Mouse (Mus musculus): ENCODE data around the gene Apoa1. TPM values are rescaled to one million over a fixed set of nuclear protein-coding genes. Genes with fewer than 3 reads are reported as not detected.

The Apoa1 gene
- under 1 TPM; 0.33 to 0.94 TPM for total RNA-seq (2021)
- long read RNA-seq, result 0 reads

DNA sequence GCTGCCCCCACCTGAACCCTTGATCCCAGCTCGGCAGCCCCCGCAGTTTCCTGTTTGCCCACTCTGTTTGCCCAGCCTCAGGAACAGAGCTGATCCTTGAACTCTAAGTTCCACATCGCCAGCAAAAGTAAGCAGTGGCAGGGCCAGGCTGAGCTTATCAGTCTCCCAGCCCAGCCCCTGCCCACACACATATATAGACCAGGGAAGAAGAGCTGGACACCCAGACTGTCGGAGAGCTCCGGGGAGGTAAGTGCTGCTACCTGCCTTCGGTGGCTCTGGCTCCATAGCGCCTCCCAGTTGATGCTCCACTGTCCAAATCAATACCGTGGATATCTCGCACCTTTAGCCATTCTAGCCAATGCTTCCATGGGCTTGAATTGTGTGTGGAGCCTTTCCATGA lies at the start of gene Apoa1:
Gene Apoa1, plus strand, starts transcription at position 90 of the 400 bp plus-strand sequence.
- no peak for DNase-seq (ENCODE audit: low spot score in 2 of 2)

DNA sequence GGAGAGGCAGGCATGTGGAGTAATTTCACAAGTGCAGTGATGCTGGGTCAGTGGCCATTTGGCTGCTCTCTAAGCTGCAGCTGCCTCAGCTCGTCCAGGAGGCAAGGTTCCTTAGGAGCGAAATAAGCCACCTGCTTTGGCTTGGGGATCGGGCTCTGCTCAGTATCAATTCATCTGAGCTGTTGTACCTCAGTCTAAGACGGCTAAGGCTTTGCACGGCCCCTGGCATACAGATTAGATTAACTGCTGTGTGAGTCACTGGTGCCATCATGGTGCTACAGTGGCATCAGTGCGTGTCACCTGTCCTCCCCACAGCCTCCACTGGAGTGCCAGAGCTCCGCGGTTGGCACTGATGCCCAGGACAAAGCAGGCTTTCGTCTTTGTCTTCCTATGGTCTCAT lies 49.8 kb upstream of the Apoa1 start:
- DNase-seq (ENCODE audit: low spot score in 2 of 2), result no peak

DNA sequence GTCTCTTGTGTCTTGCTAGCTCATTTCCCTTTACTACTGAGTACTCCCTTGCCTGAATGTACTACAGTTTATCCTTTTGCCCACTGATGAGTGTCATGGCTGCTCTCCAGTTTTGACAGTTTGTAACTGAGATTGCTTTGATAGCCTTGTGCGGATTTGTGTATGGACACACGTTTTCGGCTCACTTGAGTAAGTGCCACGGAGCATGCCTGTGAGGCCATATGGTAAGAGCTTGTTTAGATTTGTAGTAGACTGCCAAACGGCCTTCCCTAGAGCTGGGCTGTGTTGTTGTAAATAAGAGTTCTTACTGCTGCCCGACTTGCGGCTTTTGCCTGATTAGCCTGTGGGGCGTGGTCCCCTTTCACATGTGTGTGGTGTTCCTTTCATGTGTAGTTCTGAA lies 47.1 kb upstream of the Apoa1 start:
- no peak for DNase-seq (ENCODE audit: low spot score in 2 of 2)

DNA sequence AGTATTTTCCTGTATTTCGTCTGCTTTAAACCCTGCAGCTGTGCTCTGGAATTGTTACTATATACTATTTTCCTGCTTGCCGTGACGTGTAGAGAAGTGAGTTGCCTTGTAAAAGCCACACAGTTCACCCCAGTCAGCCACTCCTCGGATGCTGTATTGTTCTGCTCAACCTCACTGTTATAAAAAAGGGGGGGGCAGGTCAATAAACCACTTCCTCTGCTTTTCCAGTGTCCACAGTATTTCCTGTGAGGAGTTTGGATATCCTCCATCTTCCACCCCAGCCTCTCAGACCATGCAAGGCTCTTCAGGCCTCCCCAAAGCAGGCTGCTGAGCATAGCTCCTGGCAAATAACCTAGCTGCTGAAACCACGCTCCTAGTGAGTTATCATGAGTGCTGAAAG lies 43.8 kb upstream of the Apoa1 start:
- DNase-seq (ENCODE audit: low spot score in 2 of 2), result no peak

DNA sequence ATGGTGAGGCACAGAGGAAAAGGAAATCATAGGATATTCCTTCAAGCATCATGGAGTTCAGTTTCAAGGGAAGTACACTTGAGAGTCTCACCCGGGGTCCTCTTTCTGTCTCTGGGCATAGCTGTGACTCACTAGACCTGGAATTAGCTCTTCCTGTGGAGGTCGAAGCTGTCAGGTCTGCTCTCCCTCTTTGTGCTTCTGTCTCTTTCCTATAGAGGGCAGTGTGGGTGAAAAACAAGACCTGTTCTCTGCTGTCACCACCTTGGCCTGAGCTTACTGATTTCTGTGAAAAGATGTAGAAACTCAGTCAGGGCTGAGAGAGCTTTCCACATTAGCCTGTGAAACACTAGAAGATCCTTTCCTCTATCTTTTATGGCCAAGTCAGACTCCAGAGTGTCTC lies 43.2 kb upstream of the Apoa1 start:
- no peak for DNase-seq (ENCODE audit: low spot score in 2 of 2)

DNA sequence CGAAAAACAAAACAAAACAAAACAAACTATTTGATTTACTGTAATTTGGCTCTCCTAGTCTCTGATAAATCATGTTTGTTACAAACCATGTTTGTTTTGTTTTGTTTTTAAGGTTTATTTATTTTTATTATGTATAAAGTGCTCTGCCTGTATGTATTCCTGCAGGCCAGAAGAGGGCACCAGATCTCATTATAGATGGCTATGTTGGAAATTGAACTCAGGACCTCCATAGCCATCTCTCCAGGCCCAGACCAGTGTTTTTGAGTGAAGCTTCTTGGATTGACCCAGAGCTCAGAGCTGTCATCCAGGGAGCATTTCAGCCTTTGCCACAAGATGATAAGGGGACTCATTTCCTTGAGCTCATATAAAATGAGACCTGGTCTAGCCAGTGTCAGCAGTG lies 42.0 kb upstream of the Apoa1 start:
- no peak for DNase-seq (ENCODE audit: low spot score in 2 of 2)

DNA sequence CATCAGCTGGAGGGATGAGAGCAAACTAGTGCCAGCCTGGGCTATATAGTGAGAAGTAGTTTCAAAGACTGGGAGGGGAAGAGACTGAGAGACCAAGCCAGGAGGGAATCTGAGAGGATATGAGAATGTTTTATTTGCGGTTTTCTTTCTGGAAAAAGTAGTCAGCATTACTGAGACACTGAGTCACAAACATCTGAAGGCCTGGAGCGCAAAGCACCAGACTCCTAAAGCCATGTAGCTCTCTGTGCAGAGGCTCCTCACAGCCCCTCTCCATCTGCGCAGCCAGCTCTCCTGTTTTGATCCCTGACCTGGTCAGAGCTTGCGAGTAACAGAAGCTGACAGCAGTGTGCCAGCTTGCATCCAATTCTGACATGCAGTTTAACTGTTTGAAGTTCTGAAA lies 40.0 kb upstream of the Apoa1 start:
- DNase-seq (ENCODE audit: low spot score in 2 of 2), result no peak

DNA sequence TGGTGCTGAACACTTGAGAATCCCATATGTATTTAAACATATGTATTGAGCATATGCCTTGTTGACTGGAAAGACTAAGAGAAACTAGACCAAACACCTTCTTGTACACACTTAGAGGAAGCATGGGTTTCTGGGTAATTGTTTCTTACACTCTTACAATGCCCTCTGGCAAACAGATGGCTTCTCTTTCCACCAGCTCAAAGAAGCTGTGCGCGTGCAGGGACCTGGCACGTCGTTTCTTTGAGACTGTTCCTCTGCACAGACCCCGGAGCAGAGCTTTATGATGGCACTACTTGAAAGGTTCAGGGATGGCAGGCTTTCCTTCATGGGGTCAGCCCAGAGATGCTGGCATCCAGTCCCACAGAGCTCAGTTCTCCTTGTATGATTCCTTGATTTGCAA lies 39.4 kb upstream of the Apoa1 start:
- no peak for DNase-seq (ENCODE audit: low spot score in 2 of 2)

DNA sequence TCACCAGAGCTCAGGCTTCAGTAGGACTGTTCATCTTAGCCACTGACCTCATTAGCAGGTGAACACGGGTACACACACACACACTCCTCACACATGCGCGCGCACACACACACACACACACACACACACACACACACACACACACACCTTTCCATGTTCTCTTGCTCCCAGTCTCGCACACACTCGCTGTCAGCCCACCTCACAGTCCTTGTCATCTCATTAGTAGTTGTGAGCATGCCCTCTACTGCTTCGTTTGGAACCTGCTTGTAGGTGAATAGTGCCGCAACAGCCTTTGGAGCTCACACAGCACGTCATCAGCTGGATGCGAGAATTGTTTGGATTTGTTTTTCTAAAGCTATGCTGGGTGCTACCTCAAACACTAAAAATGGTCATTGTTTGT lies 39.0 kb upstream of the Apoa1 start:
- DNase-seq (ENCODE audit: low spot score in 2 of 2), result no peak

DNA sequence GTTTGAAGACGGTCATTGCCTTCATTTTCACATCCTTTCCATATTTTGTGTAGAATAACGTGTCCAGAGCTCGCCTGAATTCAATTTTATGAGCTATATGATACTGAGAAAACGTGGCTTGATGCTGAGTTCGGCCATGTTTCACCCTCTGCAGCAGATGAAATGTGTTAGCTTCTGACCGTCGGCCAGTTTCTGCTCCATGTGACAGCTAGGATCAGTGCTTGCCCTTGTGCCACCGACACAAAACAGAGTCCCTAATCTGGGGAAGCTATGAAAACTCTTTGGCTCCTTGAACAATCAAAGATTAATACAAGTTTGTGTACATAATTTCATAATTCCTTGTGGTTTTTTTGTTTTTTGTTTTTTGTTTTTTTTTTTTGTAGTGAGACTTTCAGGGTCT lies 37.1 kb upstream of the Apoa1 start:
- DNase-seq (ENCODE audit: low spot score in 2 of 2), result no peak

DNA sequence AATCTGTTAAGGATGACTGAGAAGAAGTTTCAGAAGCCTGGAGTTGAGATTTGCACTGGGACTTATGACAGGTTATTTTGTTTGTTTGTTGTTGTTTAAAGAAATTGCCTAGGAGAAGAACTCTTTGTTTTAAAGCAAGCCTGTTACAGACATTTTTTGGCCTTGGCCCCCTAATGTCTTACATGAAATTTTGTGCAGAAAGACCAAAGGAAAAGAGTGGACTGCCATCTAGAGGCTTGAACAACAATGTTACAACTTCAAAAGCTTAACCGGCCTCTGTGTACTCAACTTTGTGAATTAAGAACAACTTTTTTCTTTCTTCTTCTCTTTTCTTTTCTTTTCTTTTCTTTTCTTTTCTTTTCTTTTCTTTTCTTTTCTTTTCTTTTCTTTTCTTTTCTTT lies 36.7 kb upstream of the Apoa1 start:
- no peak for DNase-seq (ENCODE audit: low spot score in 2 of 2)

DNA sequence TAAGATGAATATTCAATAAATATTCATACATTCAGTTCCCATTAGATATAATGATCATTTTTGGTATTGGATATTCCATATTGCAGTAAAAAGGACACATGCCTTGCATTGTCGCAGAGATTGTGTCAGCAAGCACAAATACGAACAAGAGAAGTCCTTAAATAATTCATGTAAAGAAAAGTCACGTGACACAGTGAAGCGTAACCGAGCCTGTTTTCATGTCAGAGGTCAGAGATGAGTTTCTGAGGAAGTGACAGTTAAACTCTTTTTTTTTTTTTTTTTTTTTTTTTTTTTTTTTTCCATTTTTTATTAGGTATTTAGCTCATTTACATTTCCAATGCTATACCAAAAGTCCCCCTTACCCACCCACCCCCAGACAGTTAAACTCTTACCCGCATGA lies 35.7 kb upstream of the Apoa1 start:
- DNase-seq (ENCODE audit: low spot score in 2 of 2), result no peak

DNA sequence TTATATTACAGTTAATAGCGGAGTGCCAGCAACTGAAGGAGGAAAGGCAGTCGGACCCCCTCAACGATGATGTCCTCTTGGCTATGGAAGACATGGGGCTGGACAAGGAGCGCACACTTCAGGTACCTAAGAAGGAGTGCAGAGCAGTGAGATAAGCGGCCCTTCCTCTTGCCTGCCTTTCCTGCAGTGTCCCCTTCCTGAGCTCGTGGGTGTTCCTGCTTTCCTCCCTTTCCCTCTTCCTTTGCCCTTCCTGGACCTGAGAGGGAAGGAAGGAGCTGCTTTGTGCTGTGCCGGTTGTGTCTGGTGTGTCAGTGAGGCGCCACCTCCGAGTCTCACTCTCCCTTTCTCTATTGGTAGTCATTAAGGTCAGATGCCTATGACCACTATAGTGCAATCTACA lies 33.6 kb upstream of the Apoa1 start:
- DNase-seq (ENCODE audit: low spot score in 2 of 2), result no peak

DNA sequence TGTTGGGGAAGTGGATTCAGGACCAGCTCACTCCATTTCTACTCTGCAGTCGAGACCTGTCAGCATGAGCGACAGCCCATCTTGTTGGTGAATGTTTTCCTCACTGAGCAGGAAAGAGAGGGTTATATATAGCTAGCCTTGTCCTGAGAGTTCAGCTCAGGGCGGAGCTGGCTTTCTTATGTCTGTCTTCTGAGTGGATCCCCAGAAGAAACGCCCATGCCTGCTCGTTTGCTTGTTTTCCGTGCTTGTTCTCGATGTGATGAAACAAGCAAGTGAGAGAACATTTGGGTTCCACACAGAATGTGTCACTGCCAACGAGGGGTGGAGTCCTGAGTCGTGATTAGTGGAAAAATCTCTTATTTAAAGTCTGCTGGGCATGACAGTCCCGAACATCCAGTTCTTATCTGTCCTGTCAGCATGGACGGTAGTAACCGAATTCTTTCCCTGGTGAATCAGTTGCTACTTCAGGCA lies 31.6 kb upstream of the Apoa1 start:
- DNase-seq (ENCODE audit: low spot score in 2 of 2), result no peak

DNA sequence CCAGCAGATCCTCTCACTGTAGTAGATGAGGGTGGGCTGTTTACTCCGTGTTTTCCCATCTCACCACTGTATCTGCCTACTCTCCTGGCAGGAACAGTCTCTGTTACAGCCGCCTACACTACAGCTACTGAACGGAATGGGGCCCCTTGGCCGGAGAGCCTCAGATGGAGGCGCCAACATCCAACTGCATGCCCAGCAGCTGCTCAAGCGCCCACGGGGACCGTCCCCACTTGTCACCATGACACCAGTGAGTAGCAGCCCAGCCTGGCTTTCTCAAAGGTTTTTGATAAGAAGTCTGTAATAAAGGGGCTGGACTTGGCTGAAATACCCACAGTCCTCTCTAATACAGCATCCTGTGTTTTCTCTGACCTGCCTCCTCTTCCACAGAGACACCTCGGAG lies 29.9 kb upstream of the Apoa1 start:
- peak in 1 of 2 experiments; percentile 49 for DNase-seq (ENCODE audit: low spot score in 2 of 2)

DNA sequence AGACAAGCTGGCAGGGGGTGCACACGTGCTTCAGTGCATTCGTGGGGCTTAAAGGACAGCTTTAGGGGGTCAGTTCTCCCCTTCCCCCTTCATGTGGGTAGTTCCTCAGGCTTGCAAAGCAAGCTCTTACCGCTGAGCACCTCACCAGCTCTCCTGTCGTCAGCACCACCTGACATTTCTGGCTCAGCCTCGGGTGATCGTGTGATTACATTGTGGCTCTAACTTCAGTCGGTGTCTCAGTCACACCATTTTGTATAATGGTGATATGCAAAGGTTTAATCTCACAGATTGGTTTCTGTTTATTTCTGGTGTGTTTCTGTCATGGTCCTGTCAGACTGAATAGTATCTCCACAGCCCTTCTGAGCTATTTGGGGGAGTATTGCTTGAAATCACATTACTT lies 29.4 kb upstream of the Apoa1 start:
- no peak for DNase-seq (ENCODE audit: low spot score in 2 of 2)

DNA sequence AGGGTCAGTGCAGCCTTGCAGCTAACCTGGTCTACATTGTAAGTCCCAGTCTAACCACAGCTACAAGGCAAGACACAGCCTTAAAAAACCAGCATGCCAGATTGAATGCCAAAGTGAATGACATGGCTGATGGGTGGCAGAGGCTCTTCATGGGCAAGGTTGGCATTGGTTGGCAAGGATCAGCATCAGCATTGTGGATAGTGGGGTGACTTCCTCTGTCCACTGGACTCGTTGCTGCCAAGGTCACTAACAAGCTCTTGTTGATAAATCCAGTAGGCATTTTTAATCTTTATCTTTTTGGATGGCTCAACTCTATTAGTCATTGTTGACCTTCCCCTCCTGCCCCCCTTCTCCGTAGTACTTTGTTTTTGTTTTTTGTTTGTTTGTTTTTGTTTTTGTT lies 28.8 kb upstream of the Apoa1 start:
- no peak for DNase-seq (ENCODE audit: low spot score in 2 of 2)

DNA sequence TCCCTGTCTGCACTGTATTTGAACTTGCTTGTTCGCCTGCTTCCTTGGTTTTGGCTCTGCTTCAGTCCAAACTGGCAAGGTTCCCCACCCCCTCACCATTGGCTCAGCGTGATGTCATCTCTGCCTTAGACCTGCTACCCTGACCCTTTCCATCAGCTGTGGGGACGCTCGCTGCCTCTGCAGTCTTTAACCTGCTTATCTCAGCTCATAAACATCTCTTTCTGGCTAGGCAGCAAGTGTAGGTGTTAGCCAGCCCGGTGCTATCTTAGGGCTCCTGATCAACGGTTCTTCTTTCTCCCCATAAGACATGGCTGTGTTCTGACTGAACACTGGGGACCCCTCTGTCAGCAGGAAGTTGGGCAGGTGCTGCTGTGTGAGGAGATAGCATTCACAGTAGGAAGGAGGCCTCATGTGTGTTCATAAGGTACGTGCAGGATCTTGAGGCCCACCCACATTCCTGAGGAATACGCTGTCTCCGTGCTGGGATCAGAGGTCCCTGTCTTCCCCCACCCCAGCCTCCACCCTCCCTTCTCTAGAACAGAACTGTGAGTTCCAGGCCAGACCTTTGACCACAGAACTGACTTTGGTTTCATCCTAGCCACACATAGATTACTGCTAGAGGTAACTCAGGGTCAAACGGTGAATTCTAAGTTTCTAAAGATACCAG lies 21.4 kb upstream of the Apoa1 start:
- DNase-seq (ENCODE audit: low spot score in 2 of 2), result no peak

DNA sequence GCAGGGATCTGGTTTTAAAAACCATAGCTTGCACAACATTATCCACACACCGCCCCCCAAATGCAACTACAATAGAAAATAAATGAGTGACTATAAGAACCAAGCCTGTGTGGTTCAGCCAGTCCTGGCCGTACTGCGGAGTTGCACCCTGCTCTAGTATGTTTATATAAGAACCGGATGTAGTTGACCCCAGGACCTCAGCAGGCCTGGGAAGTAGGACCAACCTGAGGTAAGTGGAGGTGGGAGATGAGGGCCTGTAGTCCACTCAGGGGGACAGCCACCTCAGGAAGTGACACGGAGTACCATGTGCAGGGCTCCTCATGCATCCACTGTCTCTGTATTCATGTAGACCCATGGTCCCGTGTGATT lies 20.9 kb upstream of the Apoa1 start:
- no peak for DNase-seq (ENCODE audit: low spot score in 2 of 2)

DNA sequence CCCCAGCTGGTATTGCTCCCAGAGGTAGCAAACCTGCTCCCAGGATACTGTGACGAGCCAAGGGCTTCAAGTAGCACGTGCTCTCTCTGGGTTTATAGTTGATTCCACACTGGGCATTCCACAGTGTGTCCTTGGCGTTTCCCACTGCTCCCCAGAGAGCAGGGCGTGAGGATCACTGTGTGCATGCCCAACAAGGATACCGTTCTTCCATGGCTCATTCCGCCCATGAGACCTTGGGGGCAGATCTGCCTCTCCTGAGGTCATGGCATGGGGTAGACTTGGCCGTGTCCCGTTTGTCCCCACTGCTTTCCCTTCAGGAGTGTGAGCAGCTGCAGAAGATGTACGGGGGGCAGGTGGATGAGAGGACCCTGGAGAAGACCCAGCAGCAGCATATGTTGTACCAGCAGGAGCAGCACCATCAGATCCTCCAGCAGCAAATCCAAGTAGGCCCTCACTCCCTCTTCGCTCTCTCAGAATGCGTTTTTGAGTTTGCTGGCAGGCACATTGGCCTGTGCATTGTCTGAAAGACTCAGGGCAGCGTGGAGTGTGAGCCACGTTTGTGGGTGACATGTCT lies 19.9 kb upstream of the Apoa1 start:
- DNase-seq (ENCODE audit: low spot score in 2 of 2), result no peak

DNA sequence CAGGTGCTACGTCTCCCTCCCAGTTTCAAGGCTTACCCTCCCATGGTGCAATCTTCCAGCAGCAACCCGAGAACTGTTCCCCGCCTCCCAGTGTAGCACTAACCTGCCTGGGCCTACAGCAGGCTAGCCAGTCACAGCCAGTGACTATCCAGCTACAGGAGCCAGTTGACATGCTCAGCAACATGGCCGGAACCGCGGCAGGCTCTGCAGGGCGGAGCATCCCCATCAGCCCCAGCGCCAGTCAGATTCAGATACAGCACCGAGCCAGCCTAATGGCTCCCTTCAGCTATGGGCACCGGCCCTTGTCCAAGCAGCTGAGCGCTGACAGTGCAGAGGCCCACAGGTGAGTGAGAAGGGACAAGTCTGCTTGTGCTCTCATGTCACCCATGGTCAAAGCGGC lies 17.9 kb upstream of the Apoa1 start:
- DNase-seq (ENCODE audit: low spot score in 2 of 2), result no peak

DNA sequence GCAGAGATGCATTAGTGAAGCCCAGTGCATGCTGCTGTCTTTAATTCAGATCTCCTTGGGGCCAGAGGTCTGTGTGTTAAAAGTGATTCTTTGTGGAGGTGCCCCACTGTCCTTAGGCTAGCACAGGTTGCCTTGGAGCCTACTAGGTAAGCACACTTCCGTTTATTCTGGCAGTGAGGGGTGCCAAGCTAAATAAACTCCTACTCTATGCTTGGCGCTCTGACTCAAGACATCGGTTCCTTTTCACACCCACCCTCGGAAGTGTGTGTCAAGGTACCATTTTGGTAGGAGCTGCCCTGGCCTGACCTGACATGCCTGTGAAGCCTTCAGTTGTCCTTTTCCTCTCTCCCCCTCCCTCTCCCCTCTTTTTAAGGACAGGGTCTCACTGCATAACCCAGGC lies 14.1 kb upstream of the Apoa1 start:
- DNase-seq (ENCODE audit: low spot score in 2 of 2), result no peak

DNA sequence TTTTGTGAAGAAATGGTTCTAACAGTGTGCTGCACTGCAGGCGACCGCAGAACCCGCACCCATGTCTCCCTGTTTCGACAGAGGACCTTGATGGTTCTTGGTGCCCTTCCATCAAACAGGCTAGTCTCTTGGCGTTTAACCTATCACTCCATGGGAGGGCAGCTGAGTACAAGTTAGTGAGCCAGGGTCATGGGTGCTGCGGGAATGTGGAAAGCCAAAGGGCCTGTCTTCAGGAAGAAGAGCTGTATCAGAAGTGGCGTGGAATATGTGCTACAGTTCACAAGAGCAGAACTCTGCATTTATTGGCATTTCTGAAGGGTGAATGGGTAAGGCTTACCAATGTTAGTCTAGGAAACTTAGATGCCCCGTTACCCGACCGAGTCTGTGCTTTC lies 13.4 kb upstream of the Apoa1 start:
- DNase-seq (ENCODE audit: low spot score in 2 of 2), result no peak
